Mouse (Mus musculus) hindbrain, embryonic 11.5 days (tissue): ENCODE results near the gene Nr2f1. TPM values are rescaled to one million over a fixed set of nuclear protein-coding genes. Genes with fewer than 3 reads are reported as not detected.
A peak's percentile ranks its signal among the peaks of the same experiment; 100 is the strongest.

Experiments
- ATAC-seq: fragments of 200-750 bp; cut with Nextera tagmentation; 2 replicates; pipeline ENCODE4 v1.8.0; 2017; ENCODE audit warnings: mild to moderate bottlenecking, moderate TSS enrichment, moderate library complexity; ENCODE audit not compliant: low FRiP score
- DNase-seq: peaks from one replicate; pipeline ENCODE4 v3.0.0-alpha.2; 2015; ENCODE audit warnings: low spot score
- H3K27ac ChIP-seq: fragments of 300-500 bp; sonication (generic); 2 replicates; pipeline ENCODE4 v1.5.1; 2014; ENCODE audit warnings: mild to moderate bottlenecking, low read depth, low read length
- H3K27me3 ChIP-seq: fragments of 300-500 bp; sonication (generic); 2 replicates; pipeline ENCODE4 v1.6.1; 2014; ENCODE audit warnings: mild to moderate bottlenecking, low read length, moderate library complexity, mixed read lengths; ENCODE audit not compliant: control insufficient read depth, insufficient read depth
- H3K36me3 ChIP-seq: fragments of 300-500 bp; sonication (generic); 2 replicates; pipeline ENCODE4 v1.6.1; 2014; ENCODE audit warnings: mild to moderate bottlenecking, low read length, moderate library complexity, mixed read lengths; ENCODE audit not compliant: control insufficient read depth, insufficient read depth
- H3K4me1 ChIP-seq: fragments of 300-500 bp; sonication (generic); replicated peaks from 2 replicates; pipeline ENCODE4 v1.6.1; 2014; ENCODE audit warnings: low read length, mixed read lengths; ENCODE audit not compliant: control insufficient read depth, insufficient read depth
- H3K4me2 ChIP-seq: fragments of 300-500 bp; sonication (generic); replicated peaks from 2 replicates; pipeline ENCODE4 v1.6.1; 2014; ENCODE audit warnings: mild to moderate bottlenecking, low read depth, low read length
- H3K4me3 ChIP-seq: fragments of 300-500 bp; sonication (generic); 2 replicates; pipeline ENCODE4 v1.5.1; 2014; ENCODE audit warnings: low read depth, low read length
- H3K9ac ChIP-seq: fragments of 300-500 bp; sonication (generic); 2 replicates; pipeline ENCODE4 v1.6.1; 2014; ENCODE audit warnings: low read depth, low read length
- H3K9me3 ChIP-seq: fragments of 300-500 bp; sonication (generic); 2 replicates; pipeline ENCODE4 v1.6.1; 2016; ENCODE audit warnings: low read length; ENCODE audit not compliant: control insufficient read depth
- WGBS: fragments of 180-500 bp; shearing (Covaris S2); extraction: QIAGEN DNeasy Blood & Tissue Kit; methylation state at CpG from one replicate; pipeline ENCODE4 v1.1.7; 2014; 5-methylcytosine and 5-hydroxymethylcytosine counted together
- polyA plus RNA-seq: library from polyadenylated mRNA; unstranded; fragments of >200 nt; fragmentation: Nextera tagmentation; extraction: Ambion mirVana; gene quantifications from 2 replicates; pipeline ENCODE4 v1.2.1, GENCODE M21; 2014

The Nr2f1 gene
- polyA plus RNA-seq, 1 experiment from 2014 or later: 97.2 TPM

DNA sequence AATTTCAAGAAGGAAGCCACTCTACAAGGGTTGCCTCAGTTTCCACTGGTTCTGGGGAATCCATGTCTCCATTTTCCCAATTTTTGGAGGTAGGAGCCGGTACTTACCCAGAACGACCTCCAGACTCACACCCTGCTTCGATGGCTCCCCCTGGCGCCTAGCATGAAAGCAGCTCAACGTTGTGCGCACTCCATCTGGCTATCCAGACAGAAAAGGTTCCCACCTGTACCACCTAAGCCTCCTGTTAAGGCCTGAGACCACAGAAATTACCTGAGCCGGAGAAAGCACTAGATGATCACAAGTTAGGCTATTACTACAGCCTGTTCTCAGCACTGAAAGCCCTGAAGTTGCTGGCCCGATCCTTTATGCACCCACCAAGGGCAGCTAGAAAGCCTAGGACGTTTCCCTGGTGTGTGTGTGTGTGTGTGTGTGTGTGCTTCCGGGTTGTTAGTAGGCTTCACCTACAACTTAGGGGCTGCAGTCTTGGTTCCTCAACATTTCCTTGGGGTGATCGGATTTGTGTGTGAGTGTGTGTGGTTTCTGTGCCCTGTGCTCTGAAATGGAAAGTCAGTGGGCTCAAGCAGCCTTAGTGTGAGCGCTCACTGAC, 13.1 kb downstream of the Nr2f1 start:
- 0 out of 2 replicates have a peak overlapping the region, but pooled peaks have one; percentile 3 for H3K4me2 ChIP-seq
- H3K27me3 ChIP-seq: no peaks in the 10 kb centered on the region; the same call in 1 of the 2 replicates

DNA sequence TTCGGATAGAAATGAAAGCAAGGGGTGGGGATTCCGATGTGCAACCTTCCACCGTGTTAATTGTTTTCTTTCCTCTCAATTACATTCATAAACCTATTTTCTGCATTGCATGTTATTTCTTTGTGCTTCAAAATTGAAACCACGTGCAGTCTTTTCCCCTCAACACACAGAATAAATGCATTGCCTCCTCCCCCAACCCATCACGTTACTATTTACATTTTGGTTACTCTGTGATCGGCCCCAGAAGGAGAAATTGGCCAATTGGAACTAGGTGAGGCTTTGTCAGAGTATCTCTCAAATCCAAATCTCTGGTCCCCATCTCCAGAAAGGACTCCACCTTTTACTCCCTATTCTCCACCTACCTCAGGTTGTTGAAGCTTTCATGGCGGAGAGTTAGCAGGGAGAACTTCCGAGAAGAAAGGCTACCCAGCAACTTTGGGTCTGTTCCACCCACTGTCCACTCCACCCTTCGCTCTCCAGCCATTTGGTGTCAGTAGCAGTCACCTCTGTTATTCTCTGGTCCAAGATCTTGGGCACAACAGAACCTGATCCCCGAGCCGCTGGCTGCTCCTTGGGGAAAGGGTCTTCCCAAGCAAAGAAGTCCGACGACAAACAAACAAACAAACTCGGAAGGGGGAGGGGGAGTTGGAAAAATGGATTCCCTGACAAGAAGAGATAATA, 14.6 kb downstream of the Nr2f1 start:
- ATAC-seq (no peak), DNase-seq (peak; percentile 56)
- WGBS: 4% methylated on average over 14 of the region's 14 CpGs
- Histone ChIP-seq H3K4me3 (no peak overlapping the region), H3K36me3 (no peaks in the 10 kb centered on the region), H3K4me1 (peaks cover 13% of the 10 kb centered on the region), H3K27ac (peak overlapping the region; percentile 89), H3K27me3 (no peaks in the 10 kb centered on the region; the same call in 1 of the 2 replicates), H3K9me3 (no peaks in the 10 kb centered on the region), H3K4me2 (peak overlapping the region; percentile 24), H3K9ac (0 out of 2 replicates have a peak overlapping the region, but pooled peaks have one; percentile 43)

More for the DNA sequence above, 13.1 kb downstream of the Nr2f1 start:
- ATAC-seq: no peak
- DNase-seq: peak; percentile 70
- Histone ChIP-seq H3K9ac (no peak overlapping the region), H3K36me3 (no peaks in the 10 kb centered on the region), H3K27ac (peak overlapping the region; percentile 63), H3K4me3 (no peak overlapping the region), H3K4me1 (peaks cover 17% of the 10 kb centered on the region), H3K9me3 (no peaks in the 10 kb centered on the region)
- 15% methylated on average over 12 of the region's 12 CpGs for WGBS

DNA sequence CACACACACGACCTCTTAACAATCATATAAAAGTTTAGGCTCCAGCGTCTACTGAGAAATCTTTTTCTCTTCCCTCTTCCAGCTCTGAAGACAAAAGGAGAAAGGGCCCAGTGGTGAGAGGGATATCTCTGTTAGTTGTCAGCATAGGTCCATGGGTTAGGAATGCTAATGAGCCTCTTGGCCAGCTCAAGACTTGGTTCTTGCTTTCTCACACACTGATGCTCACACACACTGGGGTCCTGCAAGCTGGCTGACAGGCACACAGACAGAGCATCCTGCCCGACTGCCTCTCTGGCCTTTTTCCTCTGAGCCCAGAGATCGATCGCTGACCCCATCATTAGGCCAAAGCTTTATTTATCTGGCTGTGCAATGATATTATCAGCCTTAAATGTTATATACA, 15.6 kb downstream of the Nr2f1 start:
- Histone ChIP-seq H3K4me1 (peaks cover 11% of the 10 kb centered on the region; the same call in 1 of the 2 replicates), H3K9ac (peak overlapping the region; percentile 56), H3K27me3 (no peaks in the 10 kb centered on the region; the same call in 1 of the 2 replicates), H3K36me3 (no peaks in the 10 kb centered on the region), H3K27ac (peak overlapping the region; percentile 89), H3K4me3 (peak overlapping the region; percentile 12; the same call in 1 of the 2 replicates), H3K4me2 (peak overlapping the region; percentile 74), H3K9me3 (no peaks in the 10 kb centered on the region)
- ATAC-seq: peak; percentile 70
- 9% methylated on average over 5 of the region's 5 CpGs for WGBS
- DNase-seq: peak; percentile 69

DNA sequence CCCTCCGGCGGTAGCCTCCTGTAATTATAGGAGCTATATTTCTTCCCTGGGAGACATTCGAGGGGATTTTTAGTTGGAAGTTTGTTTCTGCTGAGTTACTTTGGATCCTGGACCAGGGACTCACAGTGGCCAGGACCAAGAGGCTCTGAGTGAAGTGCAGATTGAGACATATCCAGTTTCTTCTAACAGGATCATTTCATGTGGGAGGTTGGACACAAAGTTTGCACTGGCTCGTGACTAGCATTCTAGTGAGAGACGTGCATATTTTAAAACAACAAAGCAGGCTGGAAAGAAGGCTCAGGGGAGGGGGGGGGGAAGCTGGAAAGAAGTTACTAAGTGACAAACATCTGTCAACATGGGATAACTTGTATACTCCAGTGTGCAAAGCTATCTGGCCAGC, 16.6 kb downstream of the Nr2f1 start:
- DNase-seq (peak; percentile 60), ATAC-seq (0 out of 2 replicates have a peak, but pooled peaks have one; percentile 3)
- peak overlapping the region; percentile 38 for H3K4me3 ChIP-seq
- 1% methylated on average over 5 of the region's 5 CpGs for WGBS
- H3K4me2 ChIP-seq: peak overlapping the region; percentile 74
- H3K9me3 ChIP-seq: no peaks in the 10 kb centered on the region
- H3K4me1 ChIP-seq: peaks cover 7% of the 10 kb centered on the region; the same call in 1 of the 2 replicates
- peak overlapping the region; percentile 89 for H3K27ac ChIP-seq
- H3K27me3 ChIP-seq: no peaks in the 10 kb centered on the region
- H3K36me3 ChIP-seq: no peaks in the 10 kb centered on the region
- H3K9ac ChIP-seq: peak overlapping the region; percentile 56

DNA sequence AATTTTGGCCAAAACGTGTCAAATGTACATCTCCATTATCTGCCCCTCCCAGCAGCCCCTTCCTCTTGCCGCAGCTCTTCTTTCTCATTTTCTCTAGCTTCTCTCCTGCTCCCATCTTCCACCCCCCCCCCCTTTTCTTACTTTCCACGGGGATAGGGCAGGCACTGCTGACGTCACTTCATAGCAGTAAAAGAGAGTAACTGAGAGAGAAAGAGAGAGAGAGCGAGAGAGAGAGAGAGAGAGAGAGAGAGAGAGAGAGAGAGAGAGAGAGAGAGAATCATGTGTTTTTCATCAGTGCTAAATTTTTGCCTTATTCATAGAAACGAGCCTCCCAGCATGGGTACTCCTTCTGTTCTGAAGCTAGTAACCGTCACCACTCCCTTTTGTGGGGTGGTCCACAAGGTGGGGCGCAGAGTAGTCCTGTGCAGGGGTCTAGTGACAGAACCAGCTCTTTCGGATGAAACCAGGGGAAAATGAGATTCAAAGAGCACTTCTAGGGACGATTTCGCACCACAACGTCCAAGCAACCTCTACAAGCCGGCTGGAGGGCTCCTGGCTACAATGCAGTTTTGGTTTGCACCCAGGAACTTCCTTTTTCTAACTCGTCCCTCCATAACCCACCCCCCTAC, 17.5 kb downstream of the Nr2f1 start:
- peak overlapping the region; percentile 70 for H3K9ac ChIP-seq
- H3K36me3 ChIP-seq: no peaks in the 10 kb centered on the region
- H3K27ac ChIP-seq: peak overlapping the region; percentile 89
- H3K4me3 ChIP-seq: peak overlapping the region; percentile 38
- peaks cover 7% of the 10 kb centered on the region; the same call in 1 of the 2 replicates for H3K4me1 ChIP-seq
- H3K27me3 ChIP-seq: no peaks in the 10 kb centered on the region
- H3K4me2 ChIP-seq: peak overlapping the region; percentile 74
- ATAC-seq: peak; percentile 34; the same call in 1 of the 2 replicates
- 2% methylated on average over 14 of the region's 14 CpGs for WGBS
- H3K9me3 ChIP-seq: no peaks in the 10 kb centered on the region
- DNase-seq: peak; percentile 63

DNA sequence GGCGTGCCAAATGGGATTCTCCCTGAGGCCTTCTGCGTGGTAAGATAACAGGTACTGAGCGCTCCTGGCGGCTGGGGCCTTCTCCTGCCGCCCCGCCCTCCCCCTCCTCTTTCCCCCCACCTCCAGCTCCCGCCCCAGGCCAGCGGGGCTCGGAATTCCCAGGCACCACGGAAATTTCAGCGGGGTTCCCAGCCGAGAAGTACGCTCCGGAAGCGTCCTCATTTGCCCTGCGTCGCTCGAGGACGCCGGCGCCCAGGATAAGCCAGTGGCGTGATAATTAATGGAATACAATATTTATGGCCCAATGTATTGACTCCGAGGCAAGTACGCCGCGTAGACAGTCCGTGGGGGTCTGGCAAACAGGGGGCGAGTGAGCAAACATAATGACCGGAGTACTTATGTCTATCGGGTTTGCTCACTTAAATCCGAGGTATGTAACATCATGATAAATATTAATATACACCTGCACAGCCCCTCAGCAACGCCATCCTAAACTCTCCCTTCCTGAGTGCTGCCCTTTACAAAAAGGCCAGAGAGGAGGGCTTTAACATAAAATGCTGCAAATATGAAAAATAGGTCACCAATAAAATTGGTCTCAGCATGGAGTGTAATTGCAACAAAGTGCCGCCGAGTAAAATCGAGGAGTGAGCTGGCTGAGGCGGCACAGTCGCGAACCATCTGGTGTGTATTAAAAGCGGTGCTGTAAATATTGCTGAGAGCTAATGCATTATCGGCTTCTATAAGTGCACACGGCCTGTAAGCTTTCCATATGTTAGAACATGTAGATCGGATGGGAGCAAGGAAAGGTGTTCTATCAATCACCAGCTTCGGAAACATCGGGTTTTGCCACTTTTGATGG, 18.3 kb downstream of the Nr2f1 start:
- DNase-seq (peak; percentile 72), ATAC-seq (peak; percentile 17)
- Histone ChIP-seq H3K27ac (peak overlapping the region; percentile 89), H3K27me3 (no peaks in the 10 kb centered on the region), H3K9me3 (no peaks in the 10 kb centered on the region), H3K4me3 (peak overlapping the region; percentile 38), H3K4me1 (0 out of 2 replicates have a peak, but pooled peaks cover 4% of the 10 kb centered on the region), H3K9ac (peak overlapping the region; percentile 70), H3K4me2 (peak overlapping the region; percentile 74), H3K36me3 (no peaks in the 10 kb centered on the region)
- WGBS: 1% methylated on average over 40 of the region's 44 CpGs

DNA sequence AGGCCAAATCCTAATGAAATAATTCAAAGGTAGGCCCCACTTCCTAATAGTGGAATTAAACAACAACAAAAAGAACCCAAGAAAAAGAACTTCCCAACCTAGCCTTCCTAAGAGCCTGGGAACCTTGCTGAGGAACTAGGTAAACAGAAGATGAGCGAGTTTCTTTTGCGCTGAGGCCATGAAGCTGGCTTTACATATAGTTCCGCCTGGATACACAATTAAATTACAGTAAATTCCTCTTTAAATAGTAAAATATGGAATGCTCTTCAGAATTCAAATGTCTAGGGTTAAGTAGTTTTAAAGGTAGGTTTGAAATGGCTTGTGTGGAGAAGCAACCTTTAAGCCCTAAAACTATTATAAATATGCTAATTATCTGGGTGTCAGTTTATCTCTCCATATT, 19.3 kb downstream of the Nr2f1 start:
- Histone ChIP-seq H3K4me3 (peak overlapping the region; percentile 38; the same call in 1 of the 2 replicates), H3K27me3 (no peaks in the 10 kb centered on the region), H3K4me1 (0 out of 2 replicates have a peak, but pooled peaks cover 4% of the 10 kb centered on the region), H3K9ac (peak overlapping the region; percentile 71), H3K4me2 (peak overlapping the region; percentile 58; the same call in 1 of the 2 replicates), H3K36me3 (no peaks in the 10 kb centered on the region), H3K9me3 (no peaks in the 10 kb centered on the region), H3K27ac (peak overlapping the region; percentile 91)
- whole genome bisulfite sequencing: 33% methylated on average over 3 of the region's 3 CpGs
- peak; percentile 35 for DNase-seq
- no peak for ATAC-seq
